Mouse (Mus musculus) forebrain, embryonic 13.5 days (tissue): ENCODE results near the gene Chst3. TPM values are rescaled to one million over a fixed set of nuclear protein-coding genes. Genes with fewer than 3 reads are reported as not detected.
"Not testable (repeated sequence)": the region's sequence is repeated elsewhere in the genome, so short reads cannot be mapped to it uniquely, and the experiment has no call there.

Source experiments
- ATAC-seq: fragments of 200-750 bp; cut with Nextera tagmentation; 2 replicates; pipeline ENCODE4 v1.8.0; 2017
- H3K27ac ChIP-seq: fragments of 300-500 bp; sonication (generic); 2 replicates; pipeline ENCODE4 v1.5.1; 2015; ENCODE audit warnings: inconsistent platforms, mild to moderate bottlenecking, moderate library complexity
- H3K27me3 ChIP-seq: fragments of 300-500 bp; sonication (generic); 2 replicates; pipeline ENCODE4 v1.6.1; 2015; ENCODE audit warnings: mild to moderate bottlenecking, inconsistent platforms
- H3K36me3 ChIP-seq: fragments of 300-500 bp; sonication (generic); 2 replicates; pipeline ENCODE4 v1.6.1; 2015; ENCODE audit warnings: mild to moderate bottlenecking, inconsistent platforms; ENCODE audit not compliant: poor library complexity, severe bottlenecking
- H3K4me1 ChIP-seq: fragments of 300-500 bp; sonication (generic); 2 replicates; pipeline ENCODE4 v1.6.1; 2015; ENCODE audit warnings: inconsistent platforms
- H3K4me2 ChIP-seq: fragments of 300-500 bp; sonication (generic); 2 replicates; pipeline ENCODE4 v1.6.1; 2015; ENCODE audit warnings: inconsistent platforms, mild to moderate bottlenecking, moderate library complexity
- H3K4me3 ChIP-seq: fragments of 300-500 bp; sonication (generic); 2 replicates; pipeline ENCODE4 v1.5.1; 2015; ENCODE audit warnings: mild to moderate bottlenecking, inconsistent platforms
- H3K9ac ChIP-seq: fragments of 300-500 bp; sonication (generic); 2 replicates; pipeline ENCODE4 v1.6.1; 2015; ENCODE audit warnings: mild to moderate bottlenecking, inconsistent platforms
- H3K9me3 ChIP-seq: fragments of 300-500 bp; sonication (generic); replicated peaks from 2 replicates; pipeline ENCODE4 v1.6.1; 2016; ENCODE audit warnings: inconsistent platforms
- WGBS: fragments of 180-500 bp; shearing (Covaris S2); methylation state at CpG from one replicate; pipeline ENCODE4 v1.1.7; 2015; 5-methylcytosine and 5-hydroxymethylcytosine counted together
- polyA plus RNA-seq: library from polyadenylated mRNA; unstranded; fragments of >200 nt; fragmentation: Nextera tagmentation; extraction: Ambion mirVana; gene quantifications from 2 replicates; pipeline ENCODE4 v1.2.1, GENCODE M21; 2015

Gene Chst3
- polyA plus RNA-seq, 1 experiment from 2014 or later, result 2.1 TPM

DNA sequence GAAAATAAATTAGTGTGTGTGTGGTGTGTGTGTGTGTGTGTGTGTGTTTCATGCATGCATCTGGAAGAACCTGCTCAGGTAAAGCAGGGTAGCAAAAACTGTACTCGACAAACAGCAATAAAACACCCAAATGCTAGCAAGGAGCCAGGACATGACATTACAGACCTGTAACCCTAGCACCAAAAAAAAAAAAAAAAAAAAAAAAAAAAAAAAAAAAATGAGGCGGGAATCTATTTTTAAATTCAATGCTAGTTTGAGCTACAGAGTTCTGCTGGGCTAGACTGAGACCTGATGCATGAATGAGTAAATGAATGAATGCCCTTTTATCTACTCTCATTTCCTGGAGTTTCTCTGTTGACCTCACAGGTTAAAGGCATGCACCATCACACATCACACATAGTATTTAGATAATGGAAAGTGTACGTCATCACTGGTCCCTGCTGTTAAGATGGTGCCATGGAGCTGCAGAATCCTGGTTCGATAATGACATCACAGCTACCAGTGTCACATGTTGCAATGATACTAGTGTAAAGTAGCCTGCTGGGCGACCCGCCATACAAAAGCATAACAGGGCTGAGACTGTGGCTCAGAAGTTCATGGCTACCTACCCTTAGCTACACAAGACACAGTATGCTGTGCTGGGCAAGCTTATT is 29.4 kb downstream of the Chst3 start:
- Histone ChIP-seq H3K36me3 (peaks cover 20% of the 10 kb centered on the region), H3K4me2 (no peak overlapping the region), H3K4me3 (no peak overlapping the region), H3K27me3 (no peaks in the 10 kb centered on the region), H3K9ac (no peak overlapping the region), H3K9me3 (no peaks in the 10 kb centered on the region), H3K4me1 (peaks cover 52% of the 10 kb centered on the region), H3K27ac (no peak overlapping the region)
- no peak for ATAC-seq
- 70% methylated on average over 6 of the region's 6 CpGs for WGBS

DNA sequence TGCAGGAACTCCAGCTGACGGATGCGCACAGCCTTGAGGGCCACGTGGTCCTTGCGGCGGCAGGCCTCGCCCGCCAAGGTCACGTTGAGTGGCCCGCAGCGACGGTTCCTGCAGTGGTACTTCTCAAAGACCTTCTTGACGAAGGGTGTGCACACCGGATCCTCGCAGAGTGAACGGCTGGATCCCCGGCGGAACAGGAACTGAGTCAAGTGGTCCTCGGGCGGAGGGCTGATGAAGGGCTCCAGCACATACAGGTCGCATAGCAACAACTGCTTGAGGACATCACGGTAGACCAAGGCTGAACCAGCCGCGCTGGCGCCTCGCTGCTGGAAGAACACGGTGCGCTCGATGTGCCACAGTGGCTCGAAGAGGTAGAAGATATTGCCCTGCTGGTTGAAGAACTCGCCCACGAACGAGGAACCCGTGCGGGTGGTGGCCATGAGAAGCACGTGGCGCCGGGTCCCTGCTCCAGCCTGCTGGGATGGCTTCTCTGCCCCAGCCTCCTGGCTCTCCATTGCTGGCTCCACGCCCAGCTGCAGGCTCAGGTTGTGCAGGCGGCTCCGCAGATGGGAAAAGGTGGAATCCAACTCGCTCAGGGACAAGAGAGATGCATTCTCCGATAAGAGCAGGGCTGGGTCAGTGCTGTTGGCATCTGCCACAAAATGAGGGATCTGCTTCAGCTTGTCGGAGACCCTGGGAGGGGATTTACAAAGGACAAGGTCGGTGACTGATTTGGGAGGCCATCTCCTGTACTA is 32.7 kb downstream of the Chst3 start:
- Histone ChIP-seq H3K9me3 (no peaks in the 10 kb centered on the region), H3K4me2 (no peak overlapping the region), H3K27ac (no peak overlapping the region), H3K27me3 (no peaks in the 10 kb centered on the region), H3K4me1 (peaks cover 22% of the 10 kb centered on the region), H3K9ac (no peak overlapping the region), H3K4me3 (no peak overlapping the region), H3K36me3 (peaks cover 43% of the 10 kb centered on the region)
- 92% methylated on average over 44 of the region's 44 CpGs for WGBS
- no peak for ATAC-seq

DNA sequence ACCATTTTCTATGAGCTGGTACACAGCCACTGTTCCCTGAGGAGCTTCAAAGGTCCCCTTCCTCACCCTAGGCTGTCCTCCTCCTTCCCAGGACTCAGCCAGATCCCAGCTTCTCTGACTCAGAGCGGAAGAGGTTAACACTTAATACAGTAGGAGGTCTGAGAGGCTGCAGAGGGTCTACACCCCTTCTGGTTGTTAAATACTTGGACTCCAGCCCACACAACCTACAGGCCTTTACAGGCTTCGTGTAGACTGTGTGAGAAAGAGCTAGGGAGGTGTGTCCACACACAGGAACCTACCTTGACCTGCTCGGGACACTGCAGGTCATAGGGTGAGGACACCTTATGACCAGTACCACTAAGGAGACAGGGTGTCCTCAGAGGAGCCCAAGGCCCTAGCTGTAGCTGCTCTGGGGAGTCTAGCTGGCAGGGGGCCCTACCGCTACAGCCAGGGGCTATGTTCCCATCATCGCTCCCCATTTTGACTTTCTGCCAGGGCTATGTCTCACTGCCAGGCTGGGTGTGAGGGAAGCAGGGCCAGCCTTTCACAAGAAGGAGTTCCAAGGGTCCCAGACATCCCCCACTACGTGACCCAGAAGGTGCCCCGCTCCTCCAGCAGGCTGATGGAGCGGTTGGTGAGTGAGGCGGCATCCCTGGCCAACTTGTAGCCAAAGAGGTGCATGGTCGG is 33.9 kb downstream of the Chst3 start:
- Histone ChIP-seq H3K27me3 (no peaks in the 10 kb centered on the region), H3K27ac (no peak overlapping the region), H3K9ac (no peak overlapping the region), H3K4me2 (no peak overlapping the region), H3K4me1 (peaks cover 13% of the 10 kb centered on the region), H3K9me3 (no peaks in the 10 kb centered on the region), H3K4me3 (no peak overlapping the region), H3K36me3 (peaks cover 43% of the 10 kb centered on the region)
- peak; percentile 62 for ATAC-seq
- 86% methylated on average over 10 of the region's 10 CpGs for WGBS

DNA sequence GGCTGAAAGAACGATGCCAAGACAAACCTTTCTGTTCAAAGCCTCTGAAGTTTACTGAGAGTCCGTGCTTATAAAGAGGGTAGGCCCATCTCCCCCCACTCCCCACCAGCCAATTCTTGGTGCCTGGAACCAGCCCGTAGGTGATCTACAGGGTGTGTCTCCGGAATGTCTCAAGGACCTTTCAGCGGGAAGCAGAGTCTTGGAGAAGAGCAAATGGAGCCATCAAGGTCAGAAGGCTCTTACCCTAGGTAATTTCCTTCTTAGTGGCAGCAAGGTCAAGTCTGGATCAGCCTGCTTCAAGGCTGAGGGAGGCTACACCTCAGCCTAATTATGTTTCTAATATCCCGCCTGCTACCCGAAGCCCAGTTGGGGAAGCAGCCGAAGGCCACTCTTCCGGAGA is 43.8 kb downstream of the Chst3 start:
- H3K4me1 ChIP-seq, H3K27ac ChIP-seq, H3K27me3 ChIP-seq, ATAC-seq, H3K4me3 ChIP-seq, H3K4me2 ChIP-seq, H3K36me3 ChIP-seq, H3K9ac ChIP-seq, H3K9me3 ChIP-seq: not testable (repeated sequence)
- 91% methylated on average over 9 of the region's 9 CpGs for WGBS

DNA sequence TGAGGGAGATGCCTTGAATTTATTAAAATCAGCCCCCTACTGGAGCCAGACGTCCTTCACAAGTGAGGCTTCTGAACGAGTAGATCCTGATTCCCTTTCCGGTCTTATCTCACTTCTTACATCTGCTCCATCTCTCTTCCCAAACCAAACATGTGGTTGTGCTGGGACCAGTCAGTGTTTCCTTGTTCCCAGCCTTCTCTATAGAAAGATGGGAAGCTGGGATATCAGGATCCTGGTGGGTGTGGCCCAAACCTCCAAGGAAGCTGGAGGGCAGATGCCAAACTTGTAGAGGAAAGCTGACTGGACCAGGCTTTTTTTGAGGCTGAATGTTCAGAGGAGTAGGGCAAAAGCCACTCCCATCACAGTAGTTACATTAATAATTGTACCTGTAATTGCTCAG is 44.6 kb downstream of the Chst3 start:
- Histone ChIP-seq H3K4me1 (peaks cover 10% of the 10 kb centered on the region), H3K36me3 (no peaks in the 10 kb centered on the region), H3K4me3 (no peak overlapping the region), H3K27ac (no peak overlapping the region), H3K27me3 (no peaks in the 10 kb centered on the region), H3K9me3 (no peaks in the 10 kb centered on the region), H3K4me2 (no peak overlapping the region), H3K9ac (no peak overlapping the region)
- WGBS, result 74% methylated on average over 3 of the region's 3 CpGs
- ATAC-seq, result no peak

DNA sequence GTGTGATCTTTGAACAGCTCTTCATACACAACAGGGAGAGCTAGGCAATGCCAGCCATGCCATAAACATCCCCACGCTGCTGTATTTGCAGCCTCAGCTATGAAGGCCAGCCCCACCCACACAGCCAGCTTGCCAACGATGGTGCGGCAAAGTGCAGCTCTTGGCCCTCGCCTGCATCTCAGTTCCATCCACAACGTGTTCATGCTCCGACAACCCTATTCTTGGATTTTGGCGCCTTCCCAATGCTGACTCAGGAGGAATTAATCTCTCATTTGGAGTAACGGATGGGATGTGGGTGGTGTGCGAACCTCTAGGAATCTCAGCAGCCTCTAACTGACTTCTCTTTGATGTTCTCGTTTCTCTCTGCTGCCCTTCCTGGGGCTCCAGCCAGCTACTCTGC is 46.0 kb downstream of the Chst3 start:
- no peaks in the 10 kb centered on the region for H3K27me3 ChIP-seq
- H3K9ac ChIP-seq, result no peak overlapping the region
- no peak overlapping the region for H3K27ac ChIP-seq
- no peak overlapping the region for H3K4me3 ChIP-seq
- WGBS, result 49% methylated on average over 10 of the region's 10 CpGs
- H3K9me3 ChIP-seq, result no peaks in the 10 kb centered on the region
- H3K36me3 ChIP-seq, result no peaks in the 10 kb centered on the region
- H3K4me2 ChIP-seq, result no peak overlapping the region
- ATAC-seq, result 0 out of 2 replicates have a peak, but pooled peaks have one; percentile 45
- H3K4me1 ChIP-seq, result peaks cover 10% of the 10 kb centered on the region

DNA sequence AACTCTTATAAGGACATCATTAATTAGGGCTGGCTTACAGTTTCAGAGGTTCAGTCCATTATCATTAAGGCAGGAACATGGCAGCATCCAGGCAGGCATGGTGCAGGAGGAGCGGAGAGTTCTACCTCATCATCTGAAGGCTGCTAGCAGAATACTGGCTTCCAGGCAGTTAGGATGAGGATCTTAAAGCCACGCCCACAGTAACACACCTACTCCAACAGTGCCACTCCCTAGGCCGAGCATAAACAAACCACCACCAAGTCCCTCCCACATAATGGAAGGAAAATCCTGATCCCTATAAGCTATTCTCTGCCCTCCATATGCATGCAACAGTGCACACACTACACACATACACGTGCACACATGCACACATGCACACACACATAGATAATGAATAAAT is 46.8 kb downstream of the Chst3 start:
- 88% methylated on average over 4 of the region's 4 CpGs for WGBS
- ATAC-seq, result no peak
- Histone ChIP-seq H3K4me1 (peaks cover 10% of the 10 kb centered on the region), H3K9ac (no peak overlapping the region), H3K27me3 (no peaks in the 10 kb centered on the region), H3K4me3 (no peak overlapping the region), H3K27ac (no peak overlapping the region), H3K4me2 (no peak overlapping the region), H3K36me3 (no peaks in the 10 kb centered on the region), H3K9me3 (no peaks in the 10 kb centered on the region)

DNA sequence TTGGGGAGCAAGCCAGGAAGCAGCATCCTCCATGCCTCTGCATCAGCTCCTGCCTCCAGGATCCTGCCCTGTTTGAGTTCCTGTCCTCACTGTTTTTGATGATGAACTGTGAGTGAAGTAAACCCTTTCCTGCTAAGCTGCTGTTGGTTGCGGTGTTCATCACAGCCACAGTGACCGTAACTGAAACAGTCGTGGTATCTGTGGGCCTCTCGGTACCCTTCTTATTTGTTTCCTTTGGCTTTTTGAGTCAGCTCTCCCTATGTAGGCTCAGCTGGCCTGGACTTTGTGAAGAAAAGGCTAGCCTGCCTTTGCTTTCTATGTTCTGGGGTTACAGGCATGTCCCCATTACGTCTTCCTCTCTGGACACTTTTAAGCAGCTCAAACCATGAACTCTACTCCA is 47.7 kb downstream of the Chst3 start:
- ATAC-seq, result no peak
- H3K9ac ChIP-seq, result no peak overlapping the region
- no peak overlapping the region for H3K4me2 ChIP-seq
- H3K36me3 ChIP-seq, result no peaks in the 10 kb centered on the region
- 98% methylated on average over 5 of the region's 5 CpGs for WGBS
- no peak overlapping the region for H3K27ac ChIP-seq
- H3K9me3 ChIP-seq, result no peaks in the 10 kb centered on the region
- H3K4me1 ChIP-seq, result peaks cover 10% of the 10 kb centered on the region
- no peak overlapping the region for H3K4me3 ChIP-seq
- H3K27me3 ChIP-seq, result no peaks in the 10 kb centered on the region

DNA sequence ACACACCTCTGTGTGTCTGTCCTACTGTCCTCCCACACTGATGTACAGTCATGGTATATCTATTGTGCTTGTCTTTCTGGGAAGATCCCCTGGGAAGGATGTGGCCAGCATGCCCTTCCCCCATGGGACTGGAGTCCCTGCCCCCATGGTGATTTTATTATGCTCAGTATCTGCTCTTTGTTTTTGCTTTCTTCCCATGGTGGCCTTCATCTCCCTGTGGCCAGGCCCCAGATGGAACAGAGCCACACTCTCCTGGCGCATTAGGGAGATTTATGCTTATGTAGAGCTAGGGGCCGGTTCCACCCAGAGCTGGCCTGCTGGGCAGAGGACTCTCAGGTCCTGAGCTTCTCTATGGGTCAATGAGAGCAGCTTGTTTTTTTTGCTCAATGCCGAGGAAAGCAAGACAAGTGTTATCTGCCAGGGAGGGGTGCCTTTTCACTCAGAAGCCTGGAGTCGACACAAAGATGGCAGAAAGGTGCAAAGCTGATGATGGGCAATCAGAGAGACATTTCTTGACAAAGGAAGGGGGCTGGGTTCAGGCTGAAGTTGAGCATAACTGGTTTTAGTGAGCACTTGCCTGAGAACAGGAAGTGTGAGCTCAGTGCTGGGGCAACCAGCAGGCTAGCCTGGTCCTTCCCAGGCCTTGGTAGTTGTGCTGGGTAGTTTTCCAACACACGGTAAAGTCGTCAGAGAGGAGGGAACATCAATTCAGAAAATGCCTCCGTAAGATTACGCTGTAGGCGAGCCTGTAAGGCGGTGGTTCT is 48.6 kb downstream of the Chst3 start:
- WGBS, result 83% methylated on average over 10 of the region's 10 CpGs

DNA sequence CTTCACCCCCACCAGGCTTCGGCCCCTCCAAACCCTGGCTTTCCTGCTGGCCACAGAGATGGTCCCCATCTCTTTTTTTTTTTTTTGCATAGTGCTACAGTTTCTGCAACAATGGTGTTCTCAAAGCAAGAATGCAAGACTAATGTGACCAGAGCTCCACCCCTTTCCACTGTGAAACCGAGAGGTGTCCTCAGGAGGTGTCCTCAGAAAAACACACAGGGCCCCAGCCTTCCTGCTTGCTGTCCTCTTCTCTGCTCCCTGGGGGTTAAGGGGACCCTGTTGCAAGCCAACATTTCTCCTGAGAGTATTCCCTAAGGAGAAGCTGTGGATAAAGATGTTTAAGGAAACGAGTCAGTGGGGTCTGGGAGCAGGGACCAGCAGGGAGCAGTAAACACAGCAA is 50.1 kb downstream of the Chst3 start:
- WGBS, result 70% methylated on average over 3 of the region's 3 CpGs
- Histone ChIP-seq H3K4me3 (no peak overlapping the region), H3K4me1 (peaks cover 10% of the 10 kb centered on the region), H3K9me3 (no peaks in the 10 kb centered on the region), H3K4me2 (no peak overlapping the region), H3K27me3 (no peaks in the 10 kb centered on the region), H3K36me3 (no peaks in the 10 kb centered on the region), H3K9ac (no peak overlapping the region), H3K27ac (no peak overlapping the region)
- ATAC-seq, result no peak

More for the DNA sequence above, 48.6 kb downstream of the Chst3 start:
- no peaks in the 10 kb centered on the region for H3K9me3 ChIP-seq
- H3K27me3 ChIP-seq, result no peaks in the 10 kb centered on the region
- H3K27ac ChIP-seq, result no peak overlapping the region
- no peak overlapping the region for H3K4me3 ChIP-seq
- H3K4me2 ChIP-seq, result no peak overlapping the region
- H3K36me3 ChIP-seq, result no peaks in the 10 kb centered on the region
- ATAC-seq, result no peak
- no peak overlapping the region for H3K9ac ChIP-seq
- peaks cover 10% of the 10 kb centered on the region for H3K4me1 ChIP-seq

DNA sequence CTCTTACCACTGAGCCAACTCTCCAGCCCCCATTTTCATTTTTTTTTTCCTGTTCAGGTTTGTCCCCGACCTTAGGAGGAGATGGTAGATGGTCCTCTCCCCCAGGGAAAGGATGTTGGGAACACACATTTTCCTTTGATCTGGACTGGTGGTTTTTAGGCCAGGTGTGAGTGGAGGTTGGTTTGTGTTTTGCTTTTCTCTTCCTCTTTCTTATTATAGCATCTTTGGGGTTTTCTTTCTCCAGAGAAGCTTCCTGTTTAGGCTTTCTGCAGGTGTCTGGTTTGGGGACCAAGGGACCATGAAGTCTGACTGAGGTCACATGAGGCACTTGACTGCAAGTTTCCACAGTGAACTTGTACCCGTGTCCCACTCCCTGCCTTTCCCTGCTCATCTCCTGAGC is 50.8 kb downstream of the Chst3 start:
- Histone ChIP-seq H3K36me3 (no peaks in the 10 kb centered on the region), H3K4me1 (peaks cover 9% of the 10 kb centered on the region), H3K4me2 (no peak overlapping the region), H3K9me3 (no peaks in the 10 kb centered on the region), H3K4me3 (no peak overlapping the region), H3K27me3 (no peaks in the 10 kb centered on the region), H3K9ac (no peak overlapping the region), H3K27ac (no peak overlapping the region)
- ATAC-seq, result no peak
- WGBS, result 74% methylated on average over 2 of the region's 2 CpGs

DNA sequence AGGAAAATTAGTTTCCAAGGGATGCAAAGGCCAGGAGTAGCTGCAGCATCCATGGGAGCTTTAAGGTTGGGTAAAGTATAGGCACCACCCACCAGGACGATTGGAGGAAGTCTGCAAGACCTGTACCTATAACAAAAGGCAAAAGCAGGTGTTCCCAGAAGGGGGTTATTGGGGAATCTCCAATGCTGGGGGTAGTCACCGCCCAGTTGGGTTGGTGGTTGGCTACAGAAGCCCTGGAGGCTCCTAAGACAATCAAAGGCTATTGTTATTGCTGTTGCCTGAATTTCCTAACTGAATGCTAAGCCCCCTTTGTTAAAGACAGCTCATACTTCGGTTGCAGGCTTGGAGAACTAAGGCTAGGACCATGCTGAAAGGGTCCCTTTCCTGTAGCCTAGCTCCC is 53.0 kb downstream of the Chst3 start:
- no peak for ATAC-seq
- WGBS, result 10% methylated on average over 3 of the region's 3 CpGs
- Histone ChIP-seq H3K27ac (no peak overlapping the region), H3K4me1 (no peaks in the 10 kb centered on the region), H3K9ac (no peak overlapping the region), H3K27me3 (no peaks in the 10 kb centered on the region), H3K36me3 (no peaks in the 10 kb centered on the region), H3K4me2 (no peak overlapping the region), H3K4me3 (no peak overlapping the region), H3K9me3 (no peaks in the 10 kb centered on the region)
